Mouse (Mus musculus) G1E (cell line): Measurements from ENCODE around the gene Egr4. TPM values are rescaled to one million over a fixed set of nuclear protein-coding genes. Genes with fewer than 3 reads are reported as not detected.
A peak's percentile ranks its signal among the peaks of the same experiment; 100 is the strongest.

Experiments used
- ATAC-seq: 2 replicates; pipeline ENCODE4 v1.8.0; 2016; ENCODE audit warnings: mild to moderate bottlenecking; ENCODE audit not compliant: insufficient number of reproducible peaks, poor library complexity, low FRiP score, severe bottlenecking; ENCODE audit errors: extremely low read depth
- DNase-seq: peaks from one replicate; pipeline ENCODE4 v3.0.0; 2012; ENCODE audit warnings: low spot score
- H3K27me3 ChIP-seq: 2 replicates; pipeline ENCODE4 v1.6.1; 2012; ENCODE audit warnings: mild to moderate bottlenecking, low read length, inconsistent platforms; ENCODE audit not compliant: insufficient read depth
- H3K36me3 ChIP-seq: replicated peaks from 2 replicates; pipeline ENCODE3; 2012; ENCODE audit warnings: mild to moderate bottlenecking, inconsistent platforms
- H3K4me1 ChIP-seq: 2 replicates; pipeline ENCODE4 v1.6.1; 2012; ENCODE audit warnings: low read depth, low read length, inconsistent platforms, mixed read lengths; ENCODE audit not compliant: insufficient read depth
- H3K4me3 ChIP-seq: 2 replicates; pipeline ENCODE4 v1.5.1; 2012; ENCODE audit warnings: low read depth, mild to moderate bottlenecking, inconsistent platforms, low read length, moderate library complexity, mixed read lengths
- H3K9me3 ChIP-seq: replicated peaks from 2 replicates; pipeline ENCODE4 v1.6.1; 2012; ENCODE audit warnings: inconsistent platforms
- CTCF ChIP-seq: IDR thresholded peaks from 2 replicates; pipeline ENCODE4 v1.5.1; 2012; ENCODE audit warnings: low read depth, low read length, inconsistent platforms, mixed read lengths
- GATA1 ChIP-seq: IDR thresholded peaks from 2 replicates; pipeline ENCODE4 v1.6.1; 2012; ENCODE audit warnings: borderline replicate concordance, low read length, inconsistent platforms, mixed read lengths
- GATA2 ChIP-seq: IDR thresholded peaks from 2 replicates; pipeline ENCODE4 v1.6.1; 2012; ENCODE audit warnings: low read depth, low read length, inconsistent platforms, borderline replicate concordance
- POLR2AphosphoS5 ChIP-seq: IDR thresholded peaks from 2 replicates; pipeline ENCODE4 v1.6.1; 2012; ENCODE audit warnings: low read depth, low read length, inconsistent platforms; ENCODE audit not compliant: insufficient replicate concordance
- TAL1 ChIP-seq: conservative IDR thresholded peaks from 2 replicates; pipeline ENCODE4 v1.6.1; 2012; ENCODE audit warnings: low read depth, low read length, inconsistent platforms, mixed read lengths
- polyA plus RNA-seq: library from polyadenylated mRNA; stranded (reverse); fragments of >175 nt; gene quantifications from 2 replicates; pipeline ENCODE4 v1.2.3, GENCODE M21; 2012
- total RNA-seq, 2 experiments: library from RNA; stranded (forward) in 1 of 2; stranded (reverse) in 1 of 2; fragments of 200-1000 nt in 1 of 2; fragments of >200 nt in 1 of 2; fragmentation: Nextera tagmentation in 1 of 2; gene quantifications; 2 replicates each; pipeline ENCODE4 v1.2.3; 2014 to 2017

The Egr4 gene
- total and polyA plus RNA-seq, 3 experiments: not detected

GRCm38 (mm10) chr6:85511286-85512055, 1.9 kb downstream of the Egr4 start:
- Histone ChIP-seq H3K36me3 (no peaks in the 10 kb centered on the region), H3K4me3 (peak overlapping the region; percentile 7; the same call in 1 of the 2 replicates), H3K4me1 (no peaks in the 10 kb centered on the region), H3K27me3 (peaks cover 2% of the 10 kb centered on the region; the same call in 1 of the 2 replicates), H3K9me3 (peaks cover 23% of the 10 kb centered on the region)
- ATAC-seq (no peak), DNase-seq (no peak)
- no peak for TF ChIP-seq GATA1
- TF ChIP-seq GATA2: no peak
- TF ChIP-seq TAL1: no peak
- no peak for TF ChIP-seq POLR2AphosphoS5
- TF ChIP-seq CTCF: no peak

DNA sequence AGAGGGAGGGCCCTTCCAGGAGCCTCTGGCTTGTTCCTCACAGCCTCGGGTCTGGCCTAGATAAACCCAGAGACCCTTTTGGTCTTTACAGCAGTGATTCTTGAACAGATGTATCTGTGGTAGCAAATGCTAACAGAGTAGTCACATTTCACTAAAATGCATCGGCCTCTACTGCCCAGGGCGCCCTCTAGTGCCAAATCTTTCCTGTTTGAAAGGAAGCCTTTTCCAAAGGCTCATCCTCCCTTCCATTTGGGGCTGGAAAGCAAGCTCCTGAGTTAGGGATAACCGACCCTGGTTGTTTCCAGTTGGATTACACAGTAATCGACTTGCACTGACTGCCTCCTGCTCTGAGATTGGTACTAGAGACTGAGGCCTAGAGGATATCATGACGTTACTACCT, 2.9 kb downstream of the Egr4 start:
- H3K4me3 ChIP-seq: no peak overlapping the region
- H3K4me1 ChIP-seq: no peaks in the 10 kb centered on the region
- no peaks in the 10 kb centered on the region for H3K36me3 ChIP-seq
- DNase-seq (no peak), ATAC-seq (no peak)
- H3K9me3 ChIP-seq: peaks cover 23% of the 10 kb centered on the region
- no peak for TF ChIP-seq GATA1
- H3K27me3 ChIP-seq: peaks cover 2% of the 10 kb centered on the region; the same call in 1 of the 2 replicates

GRCm38 (mm10) chr6:85508602-85509001, 4.8 kb downstream of the Egr4 start:
- Histone ChIP-seq H3K4me1 (no peaks in the 10 kb centered on the region), H3K4me3 (no peak overlapping the region), H3K36me3 (no peaks in the 10 kb centered on the region), H3K27me3 (peaks cover under 1% of the 10 kb centered on the region; the same call in 1 of the 2 replicates), H3K9me3 (peaks cover 22% of the 10 kb centered on the region)
- no peak for DNase-seq
- TF ChIP-seq POLR2AphosphoS5 (no peak), GATA2 (no peak), CTCF (no peak), GATA1 (no peak), TAL1 (no peak)
- no peak for ATAC-seq

- no peak for ATAC-seq
- TF ChIP-seq CTCF (no peak), POLR2AphosphoS5 (no peak), GATA2 (no peak), TAL1 (no peak), GATA1 (no peak)
- DNase-seq: no peak
- no peaks in the 10 kb centered on the region for H3K36me3 ChIP-seq
- H3K4me3 ChIP-seq: no peak overlapping the region
- H3K9me3 ChIP-seq: no peaks in the 10 kb centered on the region
- H3K4me1 ChIP-seq: no peaks in the 10 kb centered on the region
- H3K27me3 ChIP-seq: peaks cover 12% of the 10 kb centered on the region
Observed at GRCm38 (mm10) chr6:85504908-85505307, 8.5 kb downstream of the Egr4 start.

- ATAC-seq (no peak), DNase-seq (no peak)
- H3K4me3 ChIP-seq: no peak within 1 kb of the TSS
- H3K9me3 ChIP-seq: no peaks in the 10 kb centered on the region
- H3K27me3 ChIP-seq: peaks cover 12% of the 10 kb centered on the region
- TF ChIP-seq GATA1 (no peak), TAL1 (no peak), POLR2AphosphoS5 (no peak), CTCF (no peak), GATA2 (no peak)
- H3K36me3 ChIP-seq: no peaks in the 10 kb centered on the region
- H3K4me1 ChIP-seq: no peaks in the 10 kb centered on the region
Observed at GRCm38 (mm10) chr6:85502911-85503250, 10.5 kb downstream of the Egr4 start, which contains the start of gene Fbxo41. Gene Fbxo41, minus strand, starts transcription at chr6:85502994.

DNA sequence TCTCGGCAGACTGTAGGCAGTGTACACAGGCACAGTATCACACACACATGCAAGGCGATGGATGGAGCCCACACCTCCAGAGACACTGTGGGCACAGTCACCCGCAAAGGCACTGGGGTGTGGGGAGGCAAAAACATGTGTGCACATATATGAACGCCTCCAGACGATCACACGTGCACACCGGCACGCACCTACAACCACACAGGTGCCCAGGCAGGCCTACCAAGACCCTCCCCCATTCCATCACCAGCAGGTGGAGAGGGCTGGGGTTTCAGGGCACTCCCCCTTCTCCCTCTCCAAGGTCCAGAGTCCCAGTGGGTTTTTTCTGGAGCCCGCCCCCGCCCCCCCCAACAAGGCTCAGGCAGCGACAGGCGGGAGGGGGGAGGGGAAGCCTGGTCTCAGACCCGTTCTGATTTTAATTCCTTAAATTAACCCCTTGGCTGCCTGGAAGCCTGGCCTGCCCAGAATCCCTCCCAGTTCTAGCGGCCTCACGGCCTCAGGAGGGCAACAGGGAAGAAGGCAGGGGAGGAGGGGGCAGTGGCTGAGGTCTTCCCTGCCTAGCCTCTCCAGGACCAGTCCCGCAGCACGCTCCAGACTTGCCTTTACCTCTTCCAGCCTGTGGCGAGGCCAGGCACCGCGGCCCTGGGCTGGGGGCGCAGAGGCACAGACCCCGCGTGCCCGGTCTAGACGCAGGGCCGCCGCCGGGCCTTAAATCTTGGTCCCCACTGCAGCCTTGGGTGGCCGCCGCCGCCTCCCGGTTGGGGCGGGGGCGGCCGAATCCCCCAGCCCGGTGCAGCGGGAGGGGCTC, 11.1 kb downstream of the Egr4 start:
- no peak overlapping the region for H3K4me3 ChIP-seq
- DNase-seq (no peak), ATAC-seq (no peak)
- H3K36me3 ChIP-seq: no peaks in the 10 kb centered on the region
- TF ChIP-seq TAL1 (no peak), POLR2AphosphoS5 (no peak), CTCF (no peak), GATA1 (no peak), GATA2 (no peak)
- H3K9me3 ChIP-seq: no peaks in the 10 kb centered on the region
- H3K4me1 ChIP-seq: no peaks in the 10 kb centered on the region
- peaks cover 12% of the 10 kb centered on the region for H3K27me3 ChIP-seq
